Mouse (Mus musculus) G1E-ER4 (cell line): Measurements from ENCODE around the gene Fgfr2. TPM values are rescaled to one million over a fixed set of nuclear protein-coding genes. Genes with fewer than 3 reads are reported as not detected.

Source experiments
- GATA1 ChIP-seq: IDR thresholded peaks from one replicate; pipeline ENCODE4 v1.8.0; 2012; ENCODE audit warnings: low read length, inconsistent platforms
- polyA plus RNA-seq: library from polyadenylated mRNA; stranded (reverse); fragments of >175 nt; gene quantifications from 2 replicates; pipeline ENCODE4 v1.2.3, GENCODE M21; 2012

Gene Fgfr2
- polyA plus RNA-seq, 1 experiment: not detected

- no peak for TF ChIP-seq GATA1
Measured at GRCm38 (mm10) chr7:133123999-133124700, 1.0 kb upstream of the Fgfr2 start, which contains the start of gene Ctbp2. TSS of gene Ctbp2 (minus strand) at chr7:133124354.

- TF ChIP-seq GATA1: no peak
Measured at GRCm38 (mm10) chr7:133122379-133123243, 539 bp downstream of the Fgfr2 start.

GRCm38 (mm10) chr7:133121661-133122378, 1.3 kb downstream of the Fgfr2 start:
- no peak for TF ChIP-seq GATA1

GRCm38 (mm10) chr7:133121080-133121607, 2.0 kb downstream of the Fgfr2 start:
- TF ChIP-seq GATA1: no peak

GRCm38 (mm10) chr7:133120221-133120751, 2.9 kb downstream of the Fgfr2 start:
- no peak for TF ChIP-seq GATA1

- TF ChIP-seq GATA1: no peak
Measured at GRCm38 (mm10) chr7:133117815-133118214, 5.3 kb downstream of the Fgfr2 start.

- no peak for TF ChIP-seq GATA1
Measured at GRCm38 (mm10) chr7:133116542-133116941, 6.6 kb downstream of the Fgfr2 start.

GRCm38 (mm10) chr7:133115886-133116285, 7.3 kb downstream of the Fgfr2 start:
- no peak for TF ChIP-seq GATA1

GRCm38 (mm10) chr7:133114847-133115470, 8.2 kb downstream of the Fgfr2 start:
- TF ChIP-seq GATA1: no peak

- TF ChIP-seq GATA1: no peak
Measured at GRCm38 (mm10) chr7:133113185-133113895, 9.8 kb downstream of the Fgfr2 start.

GRCm38 (mm10) chr7:133112351-133112831, 10.8 kb downstream of the Fgfr2 start:
- TF ChIP-seq GATA1: no peak

GRCm38 (mm10) chr7:133109442-133109841, 13.7 kb downstream of the Fgfr2 start:
- no peak for TF ChIP-seq GATA1

GRCm38 (mm10) chr7:133108695-133109094, 14.5 kb downstream of the Fgfr2 start:
- TF ChIP-seq GATA1: no peak

- no peak for TF ChIP-seq GATA1
Measured at GRCm38 (mm10) chr7:133102578-133102977, 20.6 kb downstream of the Fgfr2 start.
